Mouse (Mus musculus) stomach, embryonic 14.5 days (tissue): ENCODE measurements at regions not wholly inside any gene's neighbourhood (a gene's known extent, or its start where the extent isn't known, plus 50 kb on each side); places are given as distances from the start of the nearest gene placed in this dataset.
"Not testable (repeated sequence)": the region's sequence is repeated elsewhere in the genome, so short reads cannot be mapped to it uniquely, and the experiment has no call there.

Experiments
- ATAC-seq: fragments of 200-750 bp; cut with Nextera tagmentation; 2 replicates; pipeline ENCODE4 v1.8.0; 2017; ENCODE audit warnings: low read depth, moderate TSS enrichment; ENCODE audit not compliant: insufficient number of reproducible peaks, insufficient read depth, low FRiP score
- H3K27ac ChIP-seq: fragments of 300-500 bp; sonication (generic); 2 replicates; pipeline ENCODE4 v1.5.1; 2014; ENCODE audit warnings: mild to moderate bottlenecking, low read length, moderate library complexity, mixed read lengths
- H3K27me3 ChIP-seq: fragments of 300-500 bp; sonication (generic); 2 replicates; pipeline ENCODE4 v1.6.1; 2014; ENCODE audit warnings: low read length, control low read depth, mixed read lengths; ENCODE audit not compliant: control insufficient read depth, insufficient read depth
- H3K36me3 ChIP-seq: fragments of 300-500 bp; sonication (generic); 2 replicates; pipeline ENCODE4 v1.6.1; 2014; ENCODE audit warnings: mild to moderate bottlenecking, control low read depth, low read length, moderate library complexity, mixed read lengths; ENCODE audit not compliant: control insufficient read depth, insufficient read depth
- H3K4me1 ChIP-seq: fragments of 300-500 bp; sonication (generic); 2 replicates; pipeline ENCODE4 v1.6.1; 2014; ENCODE audit warnings: low read length, control low read depth, mixed read lengths; ENCODE audit not compliant: control insufficient read depth, insufficient read depth
- H3K4me2 ChIP-seq: fragments of 300-500 bp; sonication (generic); replicated peaks from 2 replicates; pipeline ENCODE4 v1.6.1; 2014; ENCODE audit warnings: low read depth, low read length, control low read depth
- H3K4me3 ChIP-seq: fragments of 300-500 bp; sonication (generic); 2 replicates; pipeline ENCODE4 v1.5.1; 2014; ENCODE audit warnings: low read depth, low read length, control low read depth
- H3K9ac ChIP-seq: fragments of 300-500 bp; sonication (generic); replicated peaks from 2 replicates; pipeline ENCODE4 v1.6.1; 2014; ENCODE audit warnings: low read depth, mild to moderate bottlenecking, control low read depth, low read length, moderate library complexity, mixed read lengths
- H3K9me3 ChIP-seq: fragments of 300-500 bp; sonication (generic); 2 replicates; pipeline ENCODE4 v1.6.1; 2016; ENCODE audit warnings: low read depth, low read length, control low read depth; ENCODE audit not compliant: control insufficient read depth
- WGBS: fragments of 180-500 bp; shearing (Covaris S2); extraction: QIAGEN DNeasy Blood & Tissue Kit; methylation state at CpG from one replicate; pipeline ENCODE4 v1.1.7; 2014; 5-methylcytosine and 5-hydroxymethylcytosine counted together

DNA sequence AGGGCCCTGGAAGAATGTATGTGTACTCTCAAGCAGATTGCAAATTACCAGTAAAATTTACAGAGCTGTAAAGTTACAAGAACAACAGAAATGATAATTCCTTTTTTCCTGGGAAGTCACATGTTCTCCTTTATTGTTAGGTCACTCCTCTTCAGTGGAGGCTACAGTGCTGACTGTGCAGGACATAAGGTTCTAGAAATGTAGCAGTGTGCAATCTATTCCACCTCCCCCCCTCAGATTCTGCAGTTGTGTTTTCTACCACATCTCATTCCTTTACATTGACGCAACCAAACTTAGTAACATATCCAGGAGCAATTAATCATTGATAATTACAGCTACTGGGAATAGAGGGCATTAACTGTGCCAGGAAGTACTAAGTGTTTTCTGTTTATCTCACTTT lies 385.3 kb upstream of the Tnc start:
- Histone ChIP-seq H3K36me3 (no peaks in the 10 kb centered on the region), H3K4me1 (no peaks in the 10 kb centered on the region), H3K27ac (no peak overlapping the region), H3K4me3 (no peak overlapping the region), H3K27me3 (no peaks in the 10 kb centered on the region), H3K4me2 (no peak overlapping the region), H3K9ac (no peak overlapping the region), H3K9me3 (no peaks in the 10 kb centered on the region)
- no peak for ATAC-seq
- 50% methylated on average over 1 of the region's 1 CpGs for WGBS

DNA sequence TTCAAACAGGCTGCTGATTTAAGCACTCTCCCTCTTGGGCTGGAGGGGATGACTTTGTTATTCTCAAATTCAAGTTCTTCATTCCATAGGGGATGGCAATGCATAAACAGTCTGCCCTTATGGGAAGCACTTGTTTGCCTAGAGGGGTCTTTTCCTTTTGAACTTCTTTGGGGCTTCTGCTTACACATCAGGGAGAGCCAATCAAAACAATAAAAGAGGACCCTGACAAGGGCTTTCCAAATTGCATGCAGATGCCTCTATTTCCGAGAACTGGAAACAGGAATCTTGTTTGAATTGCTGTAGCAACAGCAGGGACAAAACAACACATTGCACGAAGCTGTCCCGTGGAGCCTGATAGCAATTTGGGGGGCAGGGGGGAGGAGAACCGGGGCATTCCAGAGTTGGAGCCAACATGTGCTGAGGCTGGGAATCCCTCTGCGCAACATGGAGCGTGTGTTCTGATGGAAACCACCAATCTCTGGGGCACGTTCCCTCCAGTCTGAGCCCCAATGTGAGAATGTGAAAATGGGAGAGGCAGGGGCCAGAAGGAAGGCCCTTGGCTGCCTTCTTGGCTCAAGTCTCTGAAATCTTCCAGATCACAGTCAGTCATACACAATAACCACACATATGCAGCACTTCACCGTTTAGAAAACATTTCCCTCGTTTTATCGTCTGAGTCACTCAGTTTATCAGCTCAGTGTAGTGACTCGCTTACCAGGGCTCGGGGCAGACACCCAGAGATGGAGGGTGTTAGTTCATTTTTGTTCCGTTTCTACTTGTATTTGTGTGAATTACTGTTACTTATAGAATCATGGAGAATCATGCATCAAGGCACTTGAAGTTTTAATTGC lies 391.2 kb upstream of the Tnc start:
- Histone ChIP-seq H3K9me3 (no peaks in the 10 kb centered on the region), H3K4me3 (no peak overlapping the region), H3K27me3 (no peaks in the 10 kb centered on the region), H3K27ac (peak overlapping the region; percentile 4; the same call in 1 of the 2 replicates), H3K4me1 (0 out of 2 replicates have a peak, but pooled peaks cover 7% of the 10 kb centered on the region), H3K9ac (no peak overlapping the region), H3K36me3 (no peaks in the 10 kb centered on the region), H3K4me2 (no peak overlapping the region)
- no peak for ATAC-seq
- 56% methylated on average over 13 of the region's 13 CpGs for WGBS

GRCm38 (mm10) chr4:64451442-64451841 lies 404.6 kb upstream of the Tnc start:
- no peak overlapping the region for H3K4me3 ChIP-seq
- no peaks in the 10 kb centered on the region for H3K9me3 ChIP-seq
- no peaks in the 10 kb centered on the region for H3K27me3 ChIP-seq
- no peak overlapping the region for H3K9ac ChIP-seq
- no peak overlapping the region for H3K27ac ChIP-seq
- WGBS, result 28% methylated on average over 1 of the region's 1 CpGs
- no peak for ATAC-seq
- H3K36me3 ChIP-seq, result no peaks in the 10 kb centered on the region
- H3K4me1 ChIP-seq, result no peaks in the 10 kb centered on the region
- H3K4me2 ChIP-seq, result no peak overlapping the region

DNA sequence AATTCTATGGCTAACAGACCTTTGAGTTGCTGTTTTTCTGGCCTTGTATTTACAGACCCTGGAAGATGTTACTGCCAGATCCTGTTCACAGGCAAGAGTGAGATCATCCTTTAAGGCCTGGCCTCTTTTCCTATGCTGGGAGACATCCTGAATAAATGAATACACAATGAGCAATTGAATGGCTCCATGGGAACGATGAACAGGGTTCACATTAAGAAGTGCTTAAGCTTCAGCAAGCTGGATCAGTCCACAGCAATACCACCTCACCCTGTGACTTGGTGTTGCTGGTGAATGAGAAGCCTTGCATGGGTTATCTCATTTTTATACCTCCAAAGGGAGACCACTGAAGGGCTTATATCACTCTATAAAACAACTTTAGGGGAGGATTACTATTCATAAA lies 405.1 kb upstream of the Tnc start:
- no peak for ATAC-seq
- Histone ChIP-seq H3K4me2 (no peak overlapping the region), H3K27me3 (no peaks in the 10 kb centered on the region), H3K9ac (no peak overlapping the region), H3K4me3 (no peak overlapping the region), H3K27ac (no peak overlapping the region), H3K4me1 (no peaks in the 10 kb centered on the region), H3K36me3 (no peaks in the 10 kb centered on the region), H3K9me3 (no peaks in the 10 kb centered on the region)
- WGBS, result 76% methylated on average over 1 of the region's 1 CpGs

DNA sequence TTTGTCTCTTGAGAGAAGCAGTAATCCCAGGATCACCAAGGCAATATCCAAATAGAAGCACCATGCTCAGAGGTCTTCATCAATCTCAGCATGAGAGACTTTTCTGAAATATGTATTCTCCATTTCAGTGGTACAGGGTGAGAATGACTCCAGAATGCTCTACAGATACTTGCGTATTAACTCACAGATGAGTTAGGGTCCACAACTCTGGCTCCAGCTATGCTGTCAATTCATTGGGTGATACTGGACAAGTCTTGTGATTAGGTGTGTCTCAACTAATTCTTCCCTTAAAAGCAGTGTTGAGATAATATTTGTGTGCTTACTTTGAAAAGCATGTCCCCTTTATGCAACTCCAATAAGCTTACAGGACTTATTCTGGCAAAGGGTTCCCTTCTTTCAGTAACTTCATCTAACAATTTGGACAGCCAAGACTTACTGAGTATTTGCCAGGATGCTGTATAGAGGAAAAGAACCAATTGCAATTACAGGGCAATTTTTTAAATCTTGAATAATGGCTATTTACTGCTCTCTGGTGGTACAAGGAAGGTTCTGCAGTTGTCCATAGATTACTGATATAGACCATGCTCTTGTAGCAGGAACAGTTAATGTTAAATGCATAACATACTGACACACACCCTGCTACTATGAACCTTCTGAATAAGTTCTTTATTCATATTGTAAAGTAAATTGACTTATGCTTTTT lies 445.6 kb upstream of the Tnc start:
- 87% methylated on average over 1 of the region's 1 CpGs for WGBS
- Histone ChIP-seq H3K9me3 (no peaks in the 10 kb centered on the region), H3K36me3 (no peaks in the 10 kb centered on the region), H3K27ac (no peak overlapping the region), H3K27me3 (no peaks in the 10 kb centered on the region), H3K4me2 (no peak overlapping the region), H3K4me1 (no peaks in the 10 kb centered on the region), H3K9ac (no peak overlapping the region), H3K4me3 (no peak overlapping the region)
- no peak for ATAC-seq

DNA sequence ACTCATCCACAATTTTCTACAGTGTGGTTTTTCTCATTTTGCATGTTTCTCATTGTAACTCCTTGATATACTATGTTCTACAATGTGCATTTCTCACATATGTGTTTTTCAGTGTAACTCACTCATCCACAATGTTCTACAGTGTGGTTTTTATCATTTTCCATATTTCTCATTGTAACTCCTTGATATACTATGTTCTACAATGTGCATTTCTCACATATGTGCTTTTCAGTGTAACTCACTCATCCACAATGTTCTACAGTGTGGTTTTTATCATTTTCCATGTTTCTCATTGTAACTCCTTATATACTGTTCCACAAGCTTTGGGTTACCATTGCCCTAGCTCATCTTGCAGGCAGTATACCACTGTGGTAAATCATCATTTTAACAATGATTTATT lies 450.9 kb upstream of the Tnc start:
- not testable (repeated sequence) for H3K4me2 ChIP-seq, H3K27me3 ChIP-seq, H3K4me3 ChIP-seq

DNA sequence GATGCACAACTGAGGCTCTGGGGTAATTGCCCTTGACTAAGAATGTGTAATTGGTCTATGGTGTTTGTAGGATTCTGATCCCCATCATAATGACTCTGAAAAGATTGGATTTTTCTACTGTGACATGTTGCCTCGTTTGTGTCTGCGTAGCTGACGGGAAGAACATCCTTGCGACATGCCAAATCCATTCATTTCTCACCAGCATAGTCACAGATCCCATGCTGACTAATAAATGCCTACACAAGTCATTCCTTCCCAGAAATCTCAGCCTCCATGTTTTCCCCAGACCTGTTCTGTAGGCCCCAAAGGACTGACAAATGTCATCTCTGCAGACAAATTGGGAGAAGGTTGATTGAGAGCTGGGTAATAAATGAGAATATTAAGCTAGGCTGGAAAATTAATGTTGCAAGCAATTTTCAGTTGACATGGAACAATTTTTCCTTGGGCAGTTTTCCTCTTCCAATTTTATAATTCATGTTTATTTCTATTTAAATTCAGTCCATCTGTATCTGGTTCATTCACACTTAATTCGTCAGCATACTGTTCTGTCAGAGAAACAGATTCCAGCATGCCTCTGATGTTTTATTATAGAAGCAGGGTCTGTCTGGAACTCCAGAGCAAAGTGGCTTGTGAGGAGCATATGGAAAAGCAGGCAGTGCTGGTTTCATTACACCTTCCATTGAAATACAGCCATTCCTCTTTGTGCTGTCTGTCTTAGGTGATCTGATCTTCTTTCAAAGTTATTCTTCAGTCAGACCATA lies 454.0 kb upstream of the Tnc start:
- Histone ChIP-seq H3K4me3 (no peak overlapping the region), H3K36me3 (no peaks in the 10 kb centered on the region), H3K9ac (no peak overlapping the region), H3K4me2 (no peak overlapping the region), H3K9me3 (no peaks in the 10 kb centered on the region), H3K4me1 (no peaks in the 10 kb centered on the region), H3K27me3 (no peaks in the 10 kb centered on the region), H3K27ac (no peak overlapping the region)
- ATAC-seq, result no peak
- WGBS, result 87% methylated on average over 5 of the region's 5 CpGs

More for the DNA sequence above, 450.9 kb upstream of the Tnc start:
- H3K36me3 ChIP-seq, H3K4me1 ChIP-seq, H3K9me3 ChIP-seq, H3K9ac ChIP-seq, H3K27ac ChIP-seq: not testable (repeated sequence)
- ATAC-seq, result peak; percentile 94

DNA sequence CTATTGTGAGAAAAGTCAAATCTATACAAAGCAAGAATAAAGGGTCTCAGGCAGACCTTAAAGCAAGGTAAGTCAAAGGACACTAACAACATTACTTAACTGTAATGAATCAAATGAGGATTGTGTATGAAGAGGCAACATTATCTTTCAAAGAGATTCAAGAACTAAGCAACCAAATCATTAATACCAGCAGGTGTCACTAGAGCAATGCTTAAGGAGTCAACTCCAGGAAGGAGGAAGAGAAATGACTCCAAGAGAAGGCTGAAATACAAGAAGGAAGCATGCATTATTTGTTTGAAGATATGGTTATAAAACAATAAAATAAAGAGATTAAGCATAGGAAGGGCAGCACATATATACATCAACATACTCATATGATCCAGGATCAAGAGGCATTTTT lies 475.1 kb upstream of the Tnc start:
- Histone ChIP-seq H3K9me3 (no peaks in the 10 kb centered on the region), H3K4me3 (no peak overlapping the region), H3K27ac (no peak overlapping the region), H3K27me3 (no peaks in the 10 kb centered on the region), H3K4me1 (no peaks in the 10 kb centered on the region), H3K9ac (no peak overlapping the region), H3K36me3 (no peaks in the 10 kb centered on the region), H3K4me2 (no peak overlapping the region)
- ATAC-seq, result no peak
